Mouse (Mus musculus): ENCODE data around the gene Tcl1. TPM values are rescaled to one million over a fixed set of nuclear protein-coding genes. Genes with fewer than 3 reads are reported as not detected.

Tcl1 gene
- not detected for polyA plus RNA-seq (2012; fragmentation: generic; extraction: Trizol)

DNA sequence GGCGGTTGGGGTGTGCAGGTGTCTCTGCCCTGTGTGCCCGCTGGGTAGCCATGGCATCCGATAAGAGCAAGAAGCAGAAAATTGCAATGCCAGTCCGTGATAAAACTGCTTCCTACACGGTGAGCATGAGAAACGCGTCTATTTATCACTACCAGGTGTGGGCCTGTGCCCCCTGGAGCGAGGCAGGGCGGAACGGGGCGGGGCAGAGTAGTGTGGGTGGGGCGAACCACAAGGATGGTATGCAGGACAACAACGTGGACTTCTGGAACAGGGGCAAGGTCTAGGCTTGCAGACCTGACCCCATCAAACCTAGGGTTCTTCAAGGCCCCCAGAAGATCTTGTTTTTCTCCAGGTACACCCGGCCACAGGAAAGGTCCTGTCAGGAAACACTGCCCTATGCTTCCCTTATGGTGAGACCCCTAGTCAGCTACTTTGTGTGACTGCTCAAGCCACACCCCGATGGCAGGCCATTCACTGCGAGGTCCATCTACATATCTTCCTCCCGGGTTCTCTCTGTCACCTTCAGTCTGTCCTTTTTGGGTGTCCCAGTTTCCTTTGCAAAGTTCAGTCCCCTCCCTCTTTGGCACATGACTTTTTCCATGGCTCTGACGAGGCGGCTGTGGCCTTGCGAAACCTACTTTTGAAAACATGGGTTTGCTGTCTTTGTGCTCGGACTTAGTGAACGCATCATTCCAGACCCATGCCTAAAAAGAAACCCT is at the start of gene Tcl1:
Gene Tcl1 (minus strand): TSS at position 193 of the 719 bp plus-strand sequence.
- TF ChIP-seq MYOG (IDR thresholded peaks at IDR 0.05; ENCODE audit: control insufficient read depth in 1 of 3, insufficient read depth in 1 of 3, insufficient read length in 2 of 3, low read depth in 2 of 3) (no peak), USF1 (IDR thresholded peaks at IDR 0.05; ENCODE audit: low read depth) (no peak), MAX (IDR thresholded peaks at IDR 0.05; ENCODE audit: low read depth) (no peak), POLR2A (IDR thresholded peaks at IDR 0.05; ENCODE audit: insufficient read length, low read depth) (no peak), CEBPB (IDR thresholded peaks at IDR 0.05; ENCODE audit: insufficient read depth, poor library complexity, severe bottlenecking) (no peak), E2F4 (IDR thresholded peaks at IDR 0.05; ENCODE audit: insufficient read depth) (no peak), TCF12 (IDR thresholded peaks at IDR 0.05; ENCODE audit: insufficient read depth, poor library complexity, severe bottlenecking) (no peak), MYOD1 (IDR thresholded peaks at IDR 0.05; ENCODE audit: control insufficient read depth in 1 of 3, insufficient read length in 2 of 3, low read depth in 2 of 3) (no peak), REST (IDR thresholded peaks at IDR 0.05; ENCODE audit: insufficient read depth, insufficient read length) (no peak), POLR2AphosphoS2 (IDR thresholded peaks at IDR 0.05; ENCODE audit: insufficient read length, low read depth) (no peak), TCF3 (IDR thresholded peaks at IDR 0.05; ENCODE audit: insufficient read length, low read depth) (no peak)
- Histone ChIP-seq H3K79me2 (ENCODE audit: control insufficient read depth, insufficient read depth) (no peaks in the 10 kb centered on the region), H3K4me2 (ENCODE audit: low read depth) (no peak within 1 kb of the TSS), H3K4me3 (no peak within 1 kb of the TSS), H3K36me3 (ENCODE audit: control insufficient read depth, insufficient read depth) (no peaks in the 10 kb centered on the region), H3K27me3 (ENCODE audit: control insufficient read depth, insufficient read depth, insufficient read length) (no peaks in the 10 kb centered on the region), H3ac (ENCODE audit: control insufficient read depth, insufficient read length) (no peak within 1 kb of the TSS)

DNA sequence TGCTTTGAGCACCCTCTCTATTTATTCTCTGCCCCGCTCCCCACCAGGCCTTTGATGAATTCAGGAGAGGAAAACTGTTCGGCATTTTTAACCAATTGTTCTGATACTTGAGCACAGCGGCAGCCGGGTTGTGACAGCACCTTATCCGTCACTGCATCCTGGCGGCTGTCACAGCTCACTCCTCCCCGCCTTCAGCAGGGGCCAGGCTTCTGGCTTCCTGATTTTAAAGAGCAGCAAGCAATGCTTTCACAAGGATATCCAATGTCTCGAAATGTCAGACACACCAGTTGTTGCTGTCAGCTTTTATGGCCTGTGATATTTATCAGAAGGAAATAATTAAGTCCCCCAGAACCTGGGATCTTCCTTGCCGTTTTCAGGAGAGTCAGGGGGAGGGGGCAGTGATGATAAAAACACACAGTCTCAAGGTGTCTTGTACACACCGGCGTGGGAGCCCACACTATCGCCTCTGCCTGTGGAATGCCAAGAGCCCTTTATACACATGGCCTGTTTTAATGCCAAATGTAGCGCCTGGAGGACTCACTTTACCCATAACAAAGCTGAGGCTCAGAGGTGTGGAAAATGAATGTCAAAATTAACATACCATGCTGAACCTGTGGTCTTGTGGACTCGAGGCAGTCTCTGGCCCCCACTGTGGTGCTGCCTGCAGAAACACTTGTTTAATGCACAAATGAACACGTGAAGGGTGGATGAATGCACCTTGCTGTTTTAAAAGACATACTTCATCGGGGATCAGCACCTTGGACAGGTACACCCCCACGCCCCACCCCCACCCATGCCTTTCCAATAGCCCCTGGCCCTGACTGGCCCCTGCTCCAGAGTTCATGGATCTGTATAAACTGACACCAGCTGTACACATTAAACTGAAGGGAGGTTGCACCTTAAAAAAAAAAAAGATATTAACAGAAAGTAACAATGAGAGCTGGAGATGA is 48.7 kb upstream of the Tcl1 start:
- no peak overlapping the region for H3K4me2 ChIP-seq (ENCODE audit: low read depth)
- H3ac ChIP-seq (ENCODE audit: control insufficient read depth, insufficient read length) = no peak overlapping the region
- no peak for TF ChIP-seq MYOD1 (IDR thresholded peaks at IDR 0.05; ENCODE audit: control insufficient read depth in 1 of 3, insufficient read length in 2 of 3, low read depth in 2 of 3)
- no peak for TF ChIP-seq USF1 (IDR thresholded peaks at IDR 0.05; ENCODE audit: low read depth)
- TF ChIP-seq TCF12 (IDR thresholded peaks at IDR 0.05; ENCODE audit: insufficient read depth, poor library complexity, severe bottlenecking) = no peak
- TF ChIP-seq CEBPB (IDR thresholded peaks at IDR 0.05; ENCODE audit: insufficient read depth, poor library complexity, severe bottlenecking) = no peak
- no peaks in the 10 kb centered on the region for H3K27me3 ChIP-seq (ENCODE audit: control insufficient read depth, insufficient read depth, insufficient read length)
- no peaks in the 10 kb centered on the region for H3K79me2 ChIP-seq (ENCODE audit: control insufficient read depth, insufficient read depth)
- no peak overlapping the region for H3K4me3 ChIP-seq
- no peaks in the 10 kb centered on the region for H3K36me3 ChIP-seq (ENCODE audit: control insufficient read depth, insufficient read depth)

DNA sequence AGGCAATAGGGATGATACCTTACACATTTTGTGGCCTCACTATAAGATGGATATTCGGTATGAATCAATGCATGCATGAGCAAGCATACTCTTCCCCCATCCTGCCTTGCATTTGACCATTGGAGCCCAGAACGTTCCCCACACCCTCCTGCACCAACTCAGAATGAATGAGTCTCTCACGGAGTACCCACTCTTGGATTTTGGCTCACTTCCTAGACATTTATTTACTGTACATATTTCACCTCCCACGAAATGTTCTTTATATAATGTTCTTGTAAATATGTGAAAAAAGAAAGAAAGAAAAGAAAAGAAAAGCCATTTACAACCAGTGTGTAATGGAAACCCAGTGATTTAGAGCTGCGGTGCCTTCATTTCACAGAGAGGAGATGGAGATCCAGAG is 44.5 kb upstream of the Tcl1 start:
- Histone ChIP-seq H3K4me2 (ENCODE audit: low read depth) (no peak overlapping the region), H3ac (ENCODE audit: control insufficient read depth, insufficient read length) (no peak overlapping the region), H3K27me3 (ENCODE audit: control insufficient read depth, insufficient read depth, insufficient read length) (no peaks in the 10 kb centered on the region), H3K4me3 (no peak overlapping the region), H3K36me3 (ENCODE audit: control insufficient read depth, insufficient read depth) (no peaks in the 10 kb centered on the region), H3K79me2 (ENCODE audit: control insufficient read depth, insufficient read depth) (no peaks in the 10 kb centered on the region)
- TF ChIP-seq E2F4 (IDR thresholded peaks at IDR 0.05; ENCODE audit: insufficient read depth) (no peak), TCF3 (IDR thresholded peaks at IDR 0.05; ENCODE audit: insufficient read length, low read depth) (no peak), POLR2AphosphoS2 (IDR thresholded peaks at IDR 0.05; ENCODE audit: insufficient read length, low read depth) (no peak), MAX (IDR thresholded peaks at IDR 0.05; ENCODE audit: low read depth) (no peak), REST (IDR thresholded peaks at IDR 0.05; ENCODE audit: insufficient read depth, insufficient read length) (no peak), MYOD1 (IDR thresholded peaks at IDR 0.05; ENCODE audit: control insufficient read depth in 1 of 3, insufficient read length in 2 of 3, low read depth in 2 of 3) (no peak), USF1 (IDR thresholded peaks at IDR 0.05; ENCODE audit: low read depth) (no peak), POLR2A (IDR thresholded peaks at IDR 0.05; ENCODE audit: insufficient read length, low read depth) (no peak), TCF12 (IDR thresholded peaks at IDR 0.05; ENCODE audit: insufficient read depth, poor library complexity, severe bottlenecking) (no peak), CEBPB (IDR thresholded peaks at IDR 0.05; ENCODE audit: insufficient read depth, poor library complexity, severe bottlenecking) (no peak), SRF (IDR thresholded peaks at IDR 0.05; ENCODE audit: control insufficient read depth, insufficient read length, low read depth) (no peak), MYOG (IDR thresholded peaks at IDR 0.05; ENCODE audit: control insufficient read depth in 1 of 3, insufficient read depth in 1 of 3, insufficient read length in 2 of 3, low read depth in 2 of 3) (no peak)

DNA sequence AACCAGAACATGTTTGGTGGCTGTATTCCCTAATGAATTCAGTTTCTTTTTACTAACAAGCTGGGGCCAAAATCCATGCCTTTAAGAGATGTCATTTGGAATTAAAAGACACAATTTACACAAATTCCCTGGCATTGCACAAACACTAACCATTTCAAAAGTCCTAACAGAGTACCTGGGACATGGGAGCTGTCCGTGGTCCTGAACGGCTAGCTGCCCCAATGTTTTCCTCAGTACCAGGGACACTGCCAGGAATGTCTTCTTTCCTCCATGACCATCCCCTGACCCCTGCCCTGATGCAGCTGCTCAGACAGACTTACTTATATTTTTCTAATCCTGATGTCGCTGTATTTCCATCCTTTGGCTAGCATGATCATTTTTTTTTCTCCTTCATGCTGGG is 43.5 kb upstream of the Tcl1 start:
- no peaks in the 10 kb centered on the region for H3K27me3 ChIP-seq (ENCODE audit: control insufficient read depth, insufficient read depth, insufficient read length)
- TF ChIP-seq TCF3 (IDR thresholded peaks at IDR 0.05; ENCODE audit: insufficient read length, low read depth) = no peak
- peak; percentile 91 for TF ChIP-seq REST (IDR thresholded peaks at IDR 0.05; ENCODE audit: insufficient read depth, insufficient read length)
- H3K4me2 ChIP-seq (ENCODE audit: low read depth) = no peak overlapping the region
- H3ac ChIP-seq (ENCODE audit: control insufficient read depth, insufficient read length) = no peak overlapping the region
- H3K4me3 ChIP-seq = no peak overlapping the region
- H3K36me3 ChIP-seq (ENCODE audit: control insufficient read depth, insufficient read depth) = no peaks in the 10 kb centered on the region
- H3K79me2 ChIP-seq (ENCODE audit: control insufficient read depth, insufficient read depth) = no peaks in the 10 kb centered on the region

DNA sequence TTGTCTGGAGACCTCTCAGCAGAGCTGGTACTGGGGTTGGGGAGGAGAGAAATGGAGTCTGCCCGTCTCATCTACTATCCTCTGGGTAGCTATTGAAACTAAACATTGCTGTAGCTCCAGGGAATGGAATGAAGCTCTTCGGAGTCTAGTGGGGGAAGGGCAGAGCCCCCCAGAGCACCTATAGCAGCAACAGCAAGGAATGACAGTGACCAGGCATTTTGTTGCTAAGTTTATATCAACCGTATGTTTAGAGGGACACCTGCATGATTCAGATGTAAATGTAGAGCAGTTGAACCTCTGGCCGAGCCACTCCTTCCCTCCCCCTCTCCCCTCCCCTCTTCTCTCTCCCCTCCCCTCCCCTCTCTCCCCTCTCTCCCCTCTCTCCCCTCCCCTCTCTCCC is 36.6 kb upstream of the Tcl1 start:
- Histone ChIP-seq H3K27me3 (ENCODE audit: control insufficient read depth, insufficient read depth, insufficient read length) (no peaks in the 10 kb centered on the region), H3K79me2 (ENCODE audit: control insufficient read depth, insufficient read depth) (no peaks in the 10 kb centered on the region), H3ac (ENCODE audit: control insufficient read depth, insufficient read length) (no peak overlapping the region), H3K36me3 (ENCODE audit: control insufficient read depth, insufficient read depth) (no peaks in the 10 kb centered on the region), H3K4me2 (ENCODE audit: low read depth) (no peak overlapping the region), H3K4me3 (no peak overlapping the region)
- TF ChIP-seq MYOG (IDR thresholded peaks at IDR 0.05; ENCODE audit: control insufficient read depth in 1 of 3, insufficient read depth in 1 of 3, insufficient read length in 2 of 3, low read depth in 2 of 3) = no peak
- no peak for TF ChIP-seq CEBPB (IDR thresholded peaks at IDR 0.05; ENCODE audit: insufficient read depth, poor library complexity, severe bottlenecking)
- no peak for TF ChIP-seq MYOD1 (IDR thresholded peaks at IDR 0.05; ENCODE audit: control insufficient read depth in 1 of 3, insufficient read length in 2 of 3, low read depth in 2 of 3)
- no peak for TF ChIP-seq SRF (IDR thresholded peaks at IDR 0.05; ENCODE audit: control insufficient read depth, insufficient read length, low read depth)
- TF ChIP-seq POLR2AphosphoS2 (IDR thresholded peaks at IDR 0.05; ENCODE audit: insufficient read length, low read depth) = no peak
- no peak for TF ChIP-seq POLR2A (IDR thresholded peaks at IDR 0.05; ENCODE audit: insufficient read length, low read depth)
- no peak for TF ChIP-seq USF1 (IDR thresholded peaks at IDR 0.05; ENCODE audit: low read depth)
- TF ChIP-seq E2F4 (IDR thresholded peaks at IDR 0.05; ENCODE audit: insufficient read depth) = no peak
- TF ChIP-seq TCF12 (IDR thresholded peaks at IDR 0.05; ENCODE audit: insufficient read depth, poor library complexity, severe bottlenecking) = no peak
- TF ChIP-seq TCF3 (IDR thresholded peaks at IDR 0.05; ENCODE audit: insufficient read length, low read depth) = no peak
- no peak for TF ChIP-seq REST (IDR thresholded peaks at IDR 0.05; ENCODE audit: insufficient read depth, insufficient read length)
- no peak for TF ChIP-seq MAX (IDR thresholded peaks at IDR 0.05; ENCODE audit: low read depth)

All from myocyte (in vitro differentiated cells).